Mouse (Mus musculus) hindbrain, embryonic 13.5 days (tissue): ENCODE results near the gene Snrpa1. TPM values are rescaled to one million over a fixed set of nuclear protein-coding genes. Genes with fewer than 3 reads are reported as not detected.

Experiments used
- polyA plus RNA-seq: library from polyadenylated mRNA; unstranded; fragments of >200 nt; fragmentation: Nextera tagmentation; extraction: Ambion mirVana; gene quantifications from 2 replicates; pipeline ENCODE4 v1.2.1, GENCODE M21; 2015

The Snrpa1 gene
- polyA plus RNA-seq, 1 experiment from 2014 or later: 149 TPM

Other genes starting within 250 kb of the Snrpa1 start
- gene Pcsk6, start 197.3 kb upstream of the Snrpa1 start, polyA plus RNA-seq: 0.52 and 0.66 TPM in 2 replicates
- gene Gm45213, start 15.4 kb upstream of the Snrpa1 start, polyA plus RNA-seq: not detected in 2 replicates
- gene Selenos, start 20.6 kb downstream of the Snrpa1 start, polyA plus RNA-seq: 84.5 and 87.0 TPM in 2 replicates
- gene Chsy1, start 50.5 kb downstream of the Snrpa1 start, polyA plus RNA-seq: 12.5 and 13.1 TPM in 2 replicates